Mouse (Mus musculus) limb, embryonic 14.5 days (tissue): ENCODE results near the gene Epha1. TPM values are rescaled to one million over a fixed set of nuclear protein-coding genes. Genes with fewer than 3 reads are reported as not detected.

Experiments used
- ATAC-seq: fragments of 200-750 bp; cut with Nextera tagmentation; 2 replicates; pipeline ENCODE4 v1.8.0; 2017; ENCODE audit warnings: low read depth, moderate number of reproducible peaks, moderate TSS enrichment; ENCODE audit not compliant: low FRiP score
- DNase-seq: peaks from one replicate; pipeline ENCODE4 v3.0.0-alpha.2; 2015; ENCODE audit warnings: low spot score
- H3K27ac ChIP-seq: fragments of 300-500 bp; sonication (generic); replicated peaks from 2 replicates; pipeline ENCODE4 v1.5.1; 2014; ENCODE audit warnings: low read depth, mild to moderate bottlenecking, low read length, moderate library complexity, mixed read lengths
- H3K27me3 ChIP-seq: fragments of 300-500 bp; sonication (generic); 2 replicates; pipeline ENCODE4 v1.6.1; 2014; ENCODE audit warnings: low read length, mixed read lengths; ENCODE audit not compliant: control insufficient read depth, insufficient read depth
- H3K36me3 ChIP-seq: fragments of 300-500 bp; sonication (generic); 2 replicates; pipeline ENCODE4 v1.6.1; 2014; ENCODE audit warnings: mild to moderate bottlenecking, low read length, moderate library complexity, mixed read lengths; ENCODE audit not compliant: control insufficient read depth, insufficient read depth
- H3K4me1 ChIP-seq: fragments of 300-500 bp; sonication (generic); 2 replicates; pipeline ENCODE4 v1.6.1; 2014; ENCODE audit warnings: antibody characterized with exemption, low read length, mixed read lengths; ENCODE audit not compliant: control insufficient read depth, insufficient read depth
- H3K4me2 ChIP-seq: fragments of 300-500 bp; sonication (generic); replicated peaks from 2 replicates; pipeline ENCODE4 v1.6.1; 2014; ENCODE audit warnings: low read depth, mild to moderate bottlenecking, low read length, moderate library complexity; ENCODE audit not compliant: severe bottlenecking
- H3K4me3 ChIP-seq: fragments of 300-500 bp; sonication (generic); replicated peaks from 2 replicates; pipeline ENCODE4 v1.5.1; 2014; ENCODE audit warnings: low read length
- H3K9ac ChIP-seq: fragments of 300-500 bp; sonication (generic); 2 replicates; pipeline ENCODE4 v1.6.1; 2014; ENCODE audit warnings: mild to moderate bottlenecking, low read depth, low read length, moderate library complexity; ENCODE audit not compliant: severe bottlenecking
- H3K9me3 ChIP-seq: fragments of 300-500 bp; sonication (generic); 2 replicates; pipeline ENCODE4 v1.6.1; 2016; ENCODE audit warnings: low read length; ENCODE audit not compliant: control insufficient read depth
- POLR2A ChIP-seq: fragments of 200-500 bp; IDR thresholded peaks from 2 replicates; pipeline ENCODE4 v1.8.0; 2012; ENCODE audit warnings: inconsistent platforms, mild to moderate bottlenecking, moderate library complexity, borderline replicate concordance; ENCODE audit not compliant: insufficient read depth, insufficient read length; ENCODE audit errors: extremely low read depth
- WGBS: fragments of 180-500 bp; shearing (Covaris S2); extraction: QIAGEN DNeasy Blood & Tissue Kit; methylation state at CpG from one replicate; pipeline ENCODE4 v1.1.7; 2014; 5-methylcytosine and 5-hydroxymethylcytosine counted together
- polyA plus RNA-seq, 2 experiments: library from polyadenylated mRNA; depleted of rRNA in 1 of 2; stranded (reverse) in 1 of 2; unstranded in 1 of 2; fragments of >200 nt; fragmentation: Nextera tagmentation in 1 of 2; extraction: Ambion mirVana in 1 of 2; gene quantifications; 2 replicates each; pipeline versions ENCODE4 v1.2.1 to v1.2.3; 2012 to 2014

The Epha1 gene
- polyA plus RNA-seq, 2 experiments, result 7.4 to 18.3 TPM

- no peak for TF ChIP-seq POLR2A
- no peak overlapping the region for H3K9ac ChIP-seq
- H3K27ac ChIP-seq, result no peak overlapping the region
- H3K4me3 ChIP-seq, result no peak overlapping the region
- H3K36me3 ChIP-seq, result peaks cover 45% of the 10 kb centered on the region
- ATAC-seq (no peak), DNase-seq (no peak)
- H3K9me3 ChIP-seq, result no peaks in the 10 kb centered on the region
- H3K4me1 ChIP-seq, result peaks cover 38% of the 10 kb centered on the region
- peak overlapping the region; percentile 77 for H3K4me2 ChIP-seq
- WGBS, result 93% methylated on average over 1 of the region's 1 CpGs
- no peaks in the 10 kb centered on the region for H3K27me3 ChIP-seq
These were observed 20.6 kb downstream of the Epha1 start for GRCm38 (mm10) chr6:42352486-42352846.

GRCm38 (mm10) chr6:42351776-42352485 is 21.1 kb downstream of the Epha1 start:
- TF ChIP-seq POLR2A, result no peak
- peaks cover 40% of the 10 kb centered on the region for H3K36me3 ChIP-seq

GRCm38 (mm10) chr6:42350968-42351775 is 21.9 kb downstream of the Epha1 start:
- no peaks in the 10 kb centered on the region for H3K9me3 ChIP-seq
- peak overlapping the region; percentile 77 for H3K4me2 ChIP-seq
- H3K9ac ChIP-seq, result peak overlapping the region; percentile 93
- peak overlapping the region; percentile 79 for H3K4me3 ChIP-seq
- H3K27me3 ChIP-seq, result no peaks in the 10 kb centered on the region
- WGBS, result 39% methylated on average over 11 of the region's 13 CpGs
- H3K4me1 ChIP-seq, result peaks cover 38% of the 10 kb centered on the region
- ATAC-seq (no peak), DNase-seq (no peak)
- TF ChIP-seq POLR2A, result no peak
- H3K36me3 ChIP-seq, result peaks cover 32% of the 10 kb centered on the region
- H3K27ac ChIP-seq, result 0 out of 2 replicates have a peak overlapping the region, but pooled peaks have one; percentile 93

More at GRCm38 (mm10) chr6:42351776-42352485, 21.1 kb downstream of the Epha1 start:
- Histone ChIP-seq H3K27ac (no peak overlapping the region), H3K27me3 (no peaks in the 10 kb centered on the region), H3K4me2 (peak overlapping the region; percentile 77), H3K9ac (no peak overlapping the region), H3K9me3 (no peaks in the 10 kb centered on the region), H3K4me1 (peaks cover 38% of the 10 kb centered on the region), H3K4me3 (peak overlapping the region; percentile 79)
- DNase-seq (no peak), ATAC-seq (no peak)
- WGBS, result 72% methylated on average over 7 of the region's 7 CpGs

- Histone ChIP-seq H3K4me3 (peak overlapping the region; percentile 79), H3K27ac (peak overlapping the region; percentile 93), H3K27me3 (no peaks in the 10 kb centered on the region), H3K4me1 (peaks cover 38% of the 10 kb centered on the region), H3K9ac (peak overlapping the region; percentile 93), H3K36me3 (peaks cover 23% of the 10 kb centered on the region), H3K4me2 (peak overlapping the region; percentile 77), H3K9me3 (no peaks in the 10 kb centered on the region)
- peak; percentile 92; the same call in 1 of the 2 replicates for TF ChIP-seq POLR2A
- DNase-seq, result peak; percentile 84
- 2% methylated on average over 47 of the region's 72 CpGs for WGBS
- peak; percentile 29 for ATAC-seq
These were observed 22.8 kb downstream of the Epha1 start for GRCm38 (mm10) chr6:42350021-42350967.

GRCm38 (mm10) chr6:42349426-42350020 is 23.5 kb downstream of the Epha1 start, which contains the start of gene Zyx:
TSS of gene Zyx (plus strand) at chr6:42349630.
- H3K27ac ChIP-seq, result peak within 1 kb of the TSS; percentile 93
- peak within 1 kb of the TSS; percentile 79 for H3K4me3 ChIP-seq
- ATAC-seq, result peak; percentile 85

More at GRCm38 (mm10) chr6:42349426-42350020, 23.5 kb downstream of the Epha1 start, which contains the start of gene Zyx:
- Histone ChIP-seq H3K4me2 (peak within 1 kb of the TSS; percentile 77), H3K9me3 (no peaks in the 10 kb centered on the region), H3K27me3 (no peaks in the 10 kb centered on the region), H3K9ac (peak within 1 kb of the TSS; percentile 93), H3K4me1 (peaks cover 37% of the 10 kb centered on the region), H3K36me3 (peaks cover 16% of the 10 kb centered on the region)
- 0 out of 2 replicates have a peak, but pooled peaks have one; percentile 63 for TF ChIP-seq POLR2A
- peak; percentile 93 for DNase-seq
- WGBS, result 0% methylated on average over 20 of the region's 36 CpGs
